In the genomic region with DNA sequence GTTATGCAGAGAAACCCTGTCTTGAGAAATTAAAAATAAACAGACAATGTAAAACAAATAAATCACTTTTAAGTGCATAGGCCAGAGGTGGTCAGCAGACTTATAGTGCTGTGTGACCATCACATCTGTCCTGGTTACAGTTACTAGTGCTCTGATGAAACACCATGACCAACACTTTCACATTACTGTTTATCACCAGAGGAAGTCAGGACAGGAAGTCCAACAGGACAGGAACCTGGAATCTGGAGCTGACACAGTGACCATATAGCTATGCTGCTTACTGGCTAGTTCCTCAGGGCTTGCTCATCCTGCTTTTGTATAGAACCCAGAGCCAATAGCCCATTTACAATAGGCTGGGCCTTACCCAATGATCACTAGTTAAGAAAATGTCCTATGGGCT, we compare ENCODE assay signal across 33 mouse cellular contexts. TPM values are rescaled to one million over a fixed set of nuclear protein-coding genes. Genes with fewer than 3 reads are reported as not detected.
DNase-seq lines count a peak whose midpoint lies in the region; ATAC-seq and TF ChIP-seq lines count a peak whose summit lies in the region.
"Had no signal": no experiment of that assay in that cellular context is flagged by ENCODE, and none has a peak within 500 bp of the region (broad histone marks: within the 10 kb centered on the region; RNA-seq: fewer than 3 reads in every experiment).

No protein-coding gene starts in this region.

- H3K27ac ChIP-seq in liver, embryonic 12.5 days = peak overlapping the region; percentile 86
- peak overlapping the region; percentile 8 for H3K27ac ChIP-seq in bone marrow macrophage, adult 2 months (ENCODE audit: insufficient read depth, low read depth, low read length)
- H3K27ac ChIP-seq in liver, embryonic 14.5 days = peak overlapping the region; percentile 41
- no peak overlapping the region for H3K27ac ChIP-seq in forebrain, embryonic 13.5 days
- H3K27ac ChIP-seq: embryonic facial prominence, embryonic 10.5 days; embryonic facial prominence, embryonic 15.5 days; forebrain, embryonic 12.5 days; hindbrain, embryonic 13.5 days; left cerebral cortex, adult 2 months; limb, embryonic 12.5 days; neural tube, embryonic 12.5 days had no signal

- ATAC-seq in liver, embryonic 12.5 days = no peak
- ATAC-seq in liver, embryonic 14.5 days (ENCODE audit: insufficient read depth) = no peak
- ATAC-seq in megakaryocyte progenitor cell, adult 5-6 weeks (replicated peaks; ENCODE audit: poor library complexity) = peak; percentile 36
- ATAC-seq in forebrain, embryonic 13.5 days = no peak
- ATAC-seq: intestine, postnatal 0 days; midbrain, embryonic 16.5 days had no signal

- no peak for DNase-seq in liver
- no peak for DNase-seq in liver, embryonic 14.5 days (ENCODE audit: low read depth in 3 of 3, low spot score in 3 of 3)
- DNase-seq in left cerebral cortex, adult 11 months (ENCODE audit: low spot score) = no peak
- DNase-seq: adrenal gland, adult 8-10 months; B cell, adult 2 months; cerebellum, adult 11 months; cerebellum, adult 9-11 months; gastrocnemius, postnatal 14 days; heart, adult 18-20 months; heart, postnatal 4 days; kidney, adult 9 months; kidney, postnatal 10 days; layer of hippocampus, adult 9-11 months; lung, adult 18-20 months; lung, postnatal 10 days; right cerebral cortex, postnatal 14 days; spleen, adult 18-20 months had no signal

- H3K4me1 ChIP-seq in liver, embryonic 12.5 days = peaks cover 92% of the 10 kb centered on the region
- H3K4me1 ChIP-seq in bone marrow macrophage, adult 2 months (ENCODE audit: control insufficient read depth, insufficient read depth, low read length) = peaks cover 25% of the 10 kb centered on the region
- peaks cover 62 to 70% of the 10 kb centered on the region in 2 experiments for H3K4me1 ChIP-seq in liver, embryonic 14.5 days (replicated peaks; ENCODE audit: control insufficient read depth in 2 of 2, insufficient read depth in 2 of 2, low read length in 1 of 2)
- peaks cover 20% of the 10 kb centered on the region for H3K4me1 ChIP-seq in forebrain, embryonic 13.5 days

- H3K9ac ChIP-seq in liver, embryonic 12.5 days = no peak overlapping the region
- H3K9ac ChIP-seq in liver, embryonic 14.5 days (replicated peaks) = no peak overlapping the region
- H3K9ac ChIP-seq in forebrain, embryonic 13.5 days = no peak overlapping the region
- H3K9ac ChIP-seq: embryonic facial prominence, embryonic 15.5 days; forebrain, embryonic 12.5 days; hindbrain, embryonic 13.5 days; limb, embryonic 12.5 days; neural tube, embryonic 12.5 days had no signal

- no peak overlapping the region for H3K4me3 ChIP-seq in liver, embryonic 12.5 days
- no peak overlapping the region for H3K4me3 ChIP-seq in bone marrow macrophage, adult 2 months (ENCODE audit: insufficient read depth, low read length)
- no peak overlapping the region for H3K4me3 ChIP-seq in liver, embryonic 14.5 days (ENCODE audit: insufficient read depth in 1 of 2, low read depth in 2 of 2, low read length in 2 of 2)
- H3K4me3 ChIP-seq in forebrain, embryonic 13.5 days = no peak overlapping the region
- H3K4me3 ChIP-seq: embryonic facial prominence, embryonic 10.5 days; embryonic facial prominence, embryonic 15.5 days; forebrain, embryonic 12.5 days; hindbrain, embryonic 13.5 days; left cerebral cortex, adult 2 months; limb, embryonic 12.5 days; myocyte; neural tube, embryonic 12.5 days had no signal

- TF ChIP-seq CTCF in bone marrow macrophage, adult 2 months (IDR thresholded peaks at IDR 0.05; ENCODE audit: low read depth, low read length) = no peak
- no peak for TF ChIP-seq CTCF in liver, embryonic 14.5 days (IDR thresholded peaks at IDR 0.05; ENCODE audit: low read depth)

- no peaks in the 10 kb centered on the region for H3K36me3 ChIP-seq in liver, embryonic 12.5 days
- no peaks in the 10 kb centered on the region for H3K36me3 ChIP-seq in liver, embryonic 14.5 days (replicated peaks; ENCODE audit: control insufficient read depth, insufficient read depth, low read depth)
- H3K36me3 ChIP-seq in forebrain, embryonic 13.5 days (ENCODE audit: poor library complexity, severe bottlenecking) = no peaks in the 10 kb centered on the region
- H3K36me3 ChIP-seq: embryonic facial prominence, embryonic 10.5 days; embryonic facial prominence, embryonic 15.5 days; forebrain, embryonic 12.5 days; hindbrain, embryonic 13.5 days; limb, embryonic 12.5 days; neural tube, embryonic 12.5 days had no signal

- TF ChIP-seq POLR2A in bone marrow macrophage, adult 2 months (IDR thresholded peaks at IDR 0.05; ENCODE audit: borderline replicate concordance, low read depth, low read length) = no peak

- H3K27me3 ChIP-seq in liver, embryonic 12.5 days (replicated peaks) = no peaks in the 10 kb centered on the region
- no peaks in the 10 kb centered on the region for H3K27me3 ChIP-seq in liver, embryonic 14.5 days (ENCODE audit: control insufficient read depth, insufficient read depth, low read length)
- H3K27me3 ChIP-seq in forebrain, embryonic 13.5 days = no peaks in the 10 kb centered on the region
- H3K27me3 ChIP-seq: embryonic facial prominence, embryonic 15.5 days; forebrain, embryonic 12.5 days; hindbrain, embryonic 13.5 days; limb, embryonic 12.5 days; neural tube, embryonic 12.5 days had no signal

- no peaks in the 10 kb centered on the region for H3K9me3 ChIP-seq in liver, embryonic 12.5 days (replicated peaks)
- H3K9me3 ChIP-seq in liver, embryonic 14.5 days (ENCODE audit: control insufficient read depth, low read length) = no peaks in the 10 kb centered on the region
- H3K9me3 ChIP-seq in forebrain, embryonic 13.5 days (replicated peaks) = no peaks in the 10 kb centered on the region
- H3K9me3 ChIP-seq: embryonic facial prominence, embryonic 10.5 days; embryonic facial prominence, embryonic 15.5 days; forebrain, embryonic 12.5 days; hindbrain, embryonic 13.5 days; limb, embryonic 12.5 days; neural tube, embryonic 12.5 days had no signal

- no peak overlapping the region for H3K4me2 ChIP-seq in liver, embryonic 12.5 days
- no peak overlapping the region for H3K4me2 ChIP-seq in liver, embryonic 14.5 days (ENCODE audit: low read depth)
- no peak overlapping the region for H3K4me2 ChIP-seq in forebrain, embryonic 13.5 days
- H3K4me2 ChIP-seq: embryonic facial prominence, embryonic 15.5 days; forebrain, embryonic 12.5 days; heart, embryonic 11.5 days; hindbrain, embryonic 13.5 days; limb, embryonic 12.5 days; midbrain, embryonic 11.5 days; neural tube, embryonic 12.5 days had no signal

- no peak for TF ChIP-seq EP300 in liver, embryonic 14.5 days (IDR thresholded peaks at IDR 0.05; ENCODE audit: low read depth)

RNA-seq across cellular contexts. Expression of gene Klf13, which starts 51.0 kb away (rescaled TPM):
- 17.7 and 20.8 TPM in 2 replicates for polyA plus RNA-seq in liver, embryonic 12.5 days (2016; fragmentation: Nextera tagmentation; extraction: Ambion mirVana)
- 73.0 and 75.3 TPM in 2 replicates for polyA plus RNA-seq in bone marrow macrophage, adult 2 months (2012; ENCODE audit: insufficient read depth, insufficient read length, missing spikeins)
- 3.2 and 3.4 TPM in 2 replicates for polyA plus RNA-seq in liver, embryonic 14.5 days (2012; rRNA removed)
- 12.8 and 15.8 TPM in 2 replicates for polyA plus RNA-seq in liver, embryonic 14.5 days (2014; fragmentation: Nextera tagmentation; extraction: Ambion mirVana)
- 37.6 and 46.3 TPM in 2 replicates for total RNA-seq in megakaryocyte progenitor cell, adult 5-6 weeks (2015)
- total RNA-seq in megakaryocyte progenitor cell, adult 5-6 weeks (2017) = 16.9 and 24.3 TPM in 2 replicates
- polyA plus RNA-seq in forebrain, embryonic 13.5 days (2015; fragmentation: Nextera tagmentation; extraction: Ambion mirVana) = 30.4 and 33.5 TPM in 2 replicates
